Mouse (Mus musculus) adrenal gland, adult 2 months (tissue): ENCODE data around the gene Nmi. TPM values are rescaled to one million over a fixed set of nuclear protein-coding genes. Genes with fewer than 3 reads are reported as not detected.
"Not testable (repeated sequence)": the region's sequence is repeated elsewhere in the genome, so short reads cannot be mapped to it uniquely, and the experiment has no call there.

ENCODE experiments used
- DNase-seq: peaks from one replicate; pipeline ENCODE4 v3.0.0; 2021
- long read RNA-seq: library from polyadenylated mRNA; stranded (forward); transcript quantifications from one replicate; pipeline ENCODE4 v2.0.0, GENCODE M21; 2021
- polyA plus RNA-seq: library from polyadenylated mRNA; depleted of rRNA; stranded (reverse); fragments of >200 nt; gene quantifications from 2 replicates; pipeline ENCODE4 v1.2.3, GENCODE M21; 2012; rRNA removed
- total RNA-seq, 2 experiments: library from RNA; stranded (reverse); gene quantifications; 2 replicates each; pipeline ENCODE4 v1.2.3; 2021

Nmi gene
- total RNA-seq (10 to 100 TPM in 1 of 2 experiments, 1 to 10 TPM in 1; 8.2 to 11.5 TPM), polyA plus RNA-seq (0.38 and 0.82 TPM in 2 replicates)
- long read RNA-seq, partial matches to known transcripts, result 0 of 10 reads
- long read RNA-seq, other reads (novel, unspliced or antisense), result 3 of 10 reads

DNA sequence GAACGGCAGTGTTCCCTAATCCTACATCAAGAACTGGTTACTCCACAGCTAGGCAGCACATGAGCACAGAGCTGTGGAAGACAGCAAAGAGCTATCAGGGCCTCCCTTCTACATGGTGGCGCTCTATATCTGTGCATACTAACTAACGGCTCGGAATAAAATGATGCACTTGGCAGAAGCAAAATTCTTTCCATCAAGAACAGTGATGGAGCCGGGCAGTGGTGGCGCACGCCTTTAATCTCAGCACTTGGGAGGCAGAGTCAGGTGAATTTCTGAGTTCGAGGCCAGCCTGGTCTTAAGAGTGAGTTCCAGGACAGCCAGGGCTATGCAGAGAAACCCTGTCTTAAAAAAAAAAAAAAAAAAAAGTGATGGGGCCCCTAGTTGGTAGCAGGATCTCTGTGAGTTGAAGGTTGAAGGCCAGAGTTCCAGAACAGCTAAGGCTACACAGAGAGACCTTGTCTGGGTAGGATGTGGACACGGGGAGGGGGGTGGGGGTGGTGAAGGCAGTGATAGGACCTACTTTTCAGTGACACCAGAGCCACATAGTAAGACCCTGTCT, at the start of gene Nmi:
TSS of gene Nmi (minus strand) at position 85 of the 559 bp plus-strand sequence.
- DNase-seq, result no peak

- no peak for DNase-seq
These were observed 43.1 kb upstream of the Nmi start for GRCm38 (mm10) chr2:52016361-52016760.

DNA sequence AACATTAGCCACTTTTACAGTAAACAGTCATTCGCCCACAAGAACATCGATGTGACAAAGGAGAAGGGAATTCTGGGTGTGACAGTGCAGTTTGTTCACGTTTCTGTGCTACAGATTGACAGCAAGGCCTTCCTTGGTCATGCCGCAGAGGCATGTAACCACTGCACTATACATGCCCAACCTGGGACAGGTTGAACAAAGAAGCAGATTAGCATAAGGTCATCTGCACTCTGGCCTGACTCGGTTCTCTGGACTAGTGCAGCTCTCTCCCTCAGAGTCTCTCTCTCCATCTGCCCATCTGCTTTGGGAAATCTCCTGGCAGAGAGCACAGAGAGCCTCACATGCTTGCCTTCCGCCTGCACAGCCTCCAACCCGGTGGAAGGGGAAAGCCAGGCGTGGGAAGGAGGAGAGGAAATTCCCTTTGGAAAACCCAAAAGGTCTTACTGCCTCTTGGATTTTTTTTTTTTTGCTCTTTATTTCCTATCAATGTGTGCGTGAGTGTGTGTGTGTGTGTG, 40.1 kb upstream of the Nmi start:
- DNase-seq, result no peak

DNA sequence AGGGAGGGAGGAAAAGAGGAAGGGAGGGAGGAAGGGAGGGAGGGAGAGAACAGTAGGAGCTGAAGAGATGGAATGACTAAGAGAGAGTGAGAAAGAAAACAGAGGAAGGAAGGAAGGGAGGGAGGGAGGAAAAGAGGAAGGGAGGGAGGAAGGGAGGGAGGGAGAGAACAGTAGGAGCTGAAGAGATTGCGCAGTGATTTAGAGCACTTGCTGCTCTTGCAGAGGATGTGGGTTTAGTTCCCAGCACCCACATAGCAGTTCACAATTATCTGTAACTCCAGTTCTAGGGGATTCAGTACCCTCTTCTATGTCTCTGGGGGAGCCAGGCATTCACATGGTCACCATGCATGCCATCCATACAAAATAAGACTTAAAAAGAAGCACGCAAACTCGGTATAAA, 38.5 kb upstream of the Nmi start:
- not testable (repeated sequence) for DNase-seq

GRCm38 (mm10) chr2:52006380-52006779, 33.1 kb upstream of the Nmi start:
- no peak for DNase-seq

DNA sequence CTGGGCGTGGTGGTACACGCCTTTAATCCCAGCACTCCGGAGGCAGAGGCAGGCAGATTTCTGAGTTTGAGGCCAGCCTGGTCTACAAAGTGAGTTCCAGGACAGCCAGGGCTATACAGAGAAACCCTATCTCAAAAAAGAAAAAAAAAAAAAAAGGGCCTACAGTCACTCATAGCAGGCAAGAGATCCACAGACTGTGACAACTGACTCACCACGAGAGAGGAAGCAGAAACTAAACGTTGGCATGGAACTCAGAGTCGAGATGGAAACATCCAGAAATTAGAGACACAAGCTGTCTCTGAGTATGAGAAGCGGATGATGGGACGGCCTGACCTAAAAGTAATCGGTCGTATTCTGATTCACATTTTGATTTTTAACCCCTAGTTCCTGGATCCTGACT, 29.0 kb upstream of the Nmi start:
- not testable (repeated sequence) for DNase-seq

DNA sequence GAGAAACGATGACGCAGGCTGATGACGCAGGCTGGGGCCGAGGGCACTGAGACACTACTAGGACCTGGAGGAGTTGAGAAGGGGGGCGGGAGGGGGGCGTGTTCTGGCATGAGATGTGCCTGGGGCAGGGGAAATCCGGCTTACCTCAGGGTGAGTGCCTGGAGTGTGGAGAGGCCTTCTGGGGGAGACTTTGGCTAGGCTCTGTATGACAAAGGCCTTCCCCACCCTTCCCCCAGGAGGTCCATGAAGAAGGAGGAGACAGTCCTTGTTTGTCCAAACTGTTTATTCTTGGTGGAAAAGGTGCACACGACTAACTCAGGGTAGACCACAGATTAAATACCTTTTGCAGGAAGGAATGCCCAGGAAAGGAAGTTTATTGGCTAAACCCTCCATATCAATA, 28.2 kb upstream of the Nmi start:
- DNase-seq, result no peak

DNA sequence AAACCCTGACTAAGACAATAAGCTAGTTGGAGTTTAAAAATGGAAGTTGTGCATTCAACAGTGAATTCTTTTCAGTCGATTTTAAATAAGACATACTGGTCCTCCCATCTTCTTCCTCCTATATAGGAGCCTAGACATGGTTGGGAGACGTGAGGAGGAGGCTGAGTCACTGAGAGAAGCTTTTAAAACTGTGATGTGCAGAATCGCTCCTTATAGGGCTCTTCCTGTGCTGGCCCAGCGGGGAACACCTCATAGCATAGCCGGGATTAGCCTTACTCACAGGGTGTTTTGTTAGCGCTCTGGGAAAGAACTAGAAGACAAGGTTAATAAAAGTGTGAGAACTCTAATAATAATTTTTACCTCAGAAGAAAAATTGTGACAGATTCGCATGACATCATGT, 26.7 kb upstream of the Nmi start:
- no peak for DNase-seq

GRCm38 (mm10) chr2:51991447-51991846, 18.2 kb upstream of the Nmi start:
- DNase-seq, result no peak

DNA sequence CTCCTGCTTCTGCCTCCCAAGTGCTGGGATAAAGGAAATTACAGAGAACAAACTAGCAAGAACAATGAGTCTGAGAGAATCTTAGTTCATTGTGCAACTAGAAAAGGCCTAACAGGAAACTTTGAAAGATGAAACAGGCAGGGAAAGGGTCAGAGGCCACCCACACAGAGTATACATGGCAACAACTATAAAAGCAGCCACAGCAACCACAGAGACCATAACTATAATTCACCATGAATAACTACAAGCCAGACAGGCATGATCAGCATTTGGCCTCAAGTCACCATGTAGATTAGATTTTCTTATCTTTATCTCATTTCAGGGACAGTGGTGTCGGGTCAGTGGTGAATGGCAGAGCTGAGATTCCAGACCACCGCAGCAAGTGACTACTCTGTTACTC, 16.3 kb upstream of the Nmi start:
- peak; percentile 58 for DNase-seq

GRCm38 (mm10) chr2:51986695-51987094, 13.4 kb upstream of the Nmi start:
- DNase-seq, result peak; percentile 27

- no peak for DNase-seq
These were observed 12.9 kb upstream of the Nmi start for GRCm38 (mm10) chr2:51986157-51986556.

- no peak for DNase-seq
These were observed 11.9 kb upstream of the Nmi start for GRCm38 (mm10) chr2:51985241-51985640.

DNA sequence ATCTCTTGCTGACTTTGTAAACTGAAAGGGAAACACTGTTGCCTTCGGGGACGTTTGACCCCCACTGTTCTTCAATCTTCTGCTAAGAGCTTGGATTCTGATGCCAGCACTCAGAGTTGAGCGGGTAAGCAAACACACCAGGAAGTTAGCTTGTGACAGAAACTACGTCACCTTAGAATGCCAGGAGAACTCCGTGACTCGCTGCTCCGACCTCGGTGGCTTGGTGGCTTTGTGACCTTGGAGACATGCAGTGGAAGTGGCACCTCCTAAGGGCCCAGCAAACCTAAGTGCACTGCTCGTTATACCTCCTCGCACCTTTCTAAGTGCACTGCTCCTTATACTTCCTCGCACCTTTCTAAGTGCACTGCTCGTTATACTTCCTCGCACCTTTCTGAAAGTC, 9.0 kb upstream of the Nmi start:
- DNase-seq, result no peak

DNA sequence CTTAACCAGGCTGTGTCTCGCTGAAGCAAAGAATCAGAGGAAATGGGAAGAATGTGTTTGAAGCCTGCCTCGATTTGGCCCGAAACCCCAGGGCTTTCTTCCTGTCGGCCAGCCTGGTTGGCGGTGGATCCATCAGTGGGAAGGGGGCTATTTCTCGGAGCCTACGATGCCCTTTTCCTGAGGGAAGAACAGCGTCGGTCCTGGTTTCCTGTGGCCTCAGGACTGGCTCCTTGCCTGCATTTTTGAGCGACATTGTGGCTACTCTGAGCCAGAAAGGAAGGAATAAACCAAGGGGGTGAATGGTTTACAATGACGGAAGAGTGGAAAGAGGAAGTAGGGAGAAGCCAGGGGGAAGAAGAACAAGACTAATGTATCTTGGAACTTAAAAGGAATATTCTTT, 8.3 kb upstream of the Nmi start:
- DNase-seq, result peak; percentile 38

GRCm38 (mm10) chr2:51972641-51973409, 469 bp downstream of the Nmi start:
- peak; percentile 70 for DNase-seq

- DNase-seq, result peak; percentile 52
These were observed 1.2 kb downstream of the Nmi start for GRCm38 (mm10) chr2:51972142-51972541.

- no peak for DNase-seq
These were observed 2.4 kb downstream of the Nmi start for GRCm38 (mm10) chr2:51970897-51971296.

- DNase-seq, result no peak
These were observed 6.0 kb downstream of the Nmi start for GRCm38 (mm10) chr2:51967288-51967687.

DNA sequence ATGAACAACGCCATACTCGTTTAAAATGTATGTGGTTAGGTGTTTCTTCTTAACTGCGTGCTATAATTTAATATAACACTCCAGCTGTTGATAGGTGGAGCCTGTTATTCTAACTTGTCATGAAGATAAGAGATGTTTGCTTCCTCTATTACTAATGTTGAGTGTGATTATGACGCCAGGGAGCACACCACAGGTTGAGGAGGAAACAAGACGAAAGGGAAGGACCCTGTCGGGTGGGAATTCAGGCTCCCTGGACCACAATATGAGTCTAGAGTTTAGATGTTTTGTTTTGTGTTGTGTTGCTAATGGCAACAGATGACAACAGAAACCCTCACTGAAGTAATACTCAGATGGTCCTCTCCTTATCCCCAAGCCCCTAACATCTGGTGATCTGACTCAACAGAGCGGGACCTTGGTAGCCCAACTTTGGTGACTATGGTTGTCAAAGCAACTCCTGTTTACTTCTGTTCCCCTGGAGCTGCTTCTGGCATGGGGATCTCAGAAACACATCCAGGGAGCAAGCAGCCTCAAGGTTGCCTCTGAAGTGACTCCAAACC, 19.6 kb downstream of the Nmi start:
- no peak for DNase-seq

DNA sequence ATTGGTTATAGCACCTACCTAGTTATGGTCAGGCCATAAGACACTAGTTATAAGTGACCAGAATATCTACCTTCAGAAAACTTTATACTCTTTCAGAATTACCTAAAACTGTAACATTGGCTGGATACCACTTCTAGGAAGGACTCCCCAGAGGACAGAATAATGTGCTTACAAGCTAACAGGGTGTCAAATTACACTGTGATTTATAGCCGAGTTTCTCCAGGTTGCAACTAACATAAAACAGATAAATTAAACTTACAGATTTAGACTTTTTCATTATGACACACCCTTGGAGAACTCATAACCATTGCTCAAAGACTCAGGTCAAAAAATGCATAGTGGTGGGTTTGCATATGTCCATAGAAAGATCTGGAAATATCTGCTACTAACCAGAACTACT, 22.4 kb downstream of the Nmi start:
- DNase-seq, result no peak

- no peak for DNase-seq
These were observed 25.0 kb downstream of the Nmi start for GRCm38 (mm10) chr2:51948105-51948830.
